Mouse (Mus musculus) embryo, embryonic 10 days (tissue): ENCODE results near the gene Krt78.
A peak's percentile ranks its signal among the peaks of the same experiment; 100 is the strongest.

Source experiments
- DNase-seq: peaks from one replicate; pipeline ENCODE4 v3.0.0-alpha.2; 2015; ENCODE audit warnings: low spot score

Krt78 gene

GRCm38 (mm10) chr15:101970536-101970935 lies 16.4 kb upstream of the Krt78 start:
- DNase-seq: peak; percentile 82

GRCm38 (mm10) chr15:101966808-101967207 lies 12.7 kb upstream of the Krt78 start:
- no peak for DNase-seq

GRCm38 (mm10) chr15:101958891-101959290 lies 4.8 kb upstream of the Krt78 start:
- DNase-seq: no peak

- DNase-seq: no peak
Measured at GRCm38 (mm10) chr15:101952733-101953474, 1.2 kb downstream of the Krt78 start.

- no peak for DNase-seq
Measured at GRCm38 (mm10) chr15:101945430-101945829, 8.7 kb downstream of the Krt78 start.

- DNase-seq: peak; percentile 17
Measured at GRCm38 (mm10) chr15:101941948-101942347, 12.1 kb downstream of the Krt78 start.

GRCm38 (mm10) chr15:101940274-101940829 lies 13.7 kb downstream of the Krt78 start, which contains the start of gene Krt79:
Gene Krt79 (minus strand): TSS chr15:101940324.
- DNase-seq: no peak

- DNase-seq: no peak
Measured at GRCm38 (mm10) chr15:101938600-101939308, 15.3 kb downstream of the Krt78 start.

- DNase-seq: no peak
Measured at GRCm38 (mm10) chr15:101933024-101933423, 21.1 kb downstream of the Krt78 start.

GRCm38 (mm10) chr15:101929666-101930065 lies 24.4 kb downstream of the Krt78 start:
- peak; percentile 24 for DNase-seq

GRCm38 (mm10) chr15:101929087-101929486 lies 25.0 kb downstream of the Krt78 start:
- peak; percentile 23 for DNase-seq

- DNase-seq: no peak
Measured at GRCm38 (mm10) chr15:101927340-101928080, 26.6 kb downstream of the Krt78 start.

GRCm38 (mm10) chr15:101925041-101925440 lies 29.0 kb downstream of the Krt78 start:
- DNase-seq: no peak

GRCm38 (mm10) chr15:101924635-101925034 lies 29.5 kb downstream of the Krt78 start, which contains the start of gene Krt4:
Gene Krt4 (minus strand): TSS chr15:101924735.
- no peak for DNase-seq

- no peak for DNase-seq
Measured at GRCm38 (mm10) chr15:101922296-101922695, 31.8 kb downstream of the Krt78 start.

- DNase-seq: no peak
Measured at GRCm38 (mm10) chr15:101916072-101916471, 38.0 kb downstream of the Krt78 start.

- DNase-seq: no peak
Measured at GRCm38 (mm10) chr15:101904849-101905248, 49.2 kb downstream of the Krt78 start.

- peak; percentile 9 for DNase-seq
Measured at GRCm38 (mm10) chr15:101902171-101903149, 51.6 kb downstream of the Krt78 start.
